Mouse (Mus musculus) heart, adult 2 months (tissue): ENCODE data around the gene Msln. TPM values are rescaled to one million over a fixed set of nuclear protein-coding genes. Genes with fewer than 3 reads are reported as not detected.

ENCODE experiments used
- DNase-seq, 2 experiments: peaks; one replicate each; pipeline ENCODE4 v3.0.0; 2021
- H3K27ac ChIP-seq: fragments of 200-600 bp; 2 replicates; pipeline ENCODE4 v1.8.1; 2022
- H3K27me3 ChIP-seq: fragments of 200-500 bp; 2 replicates; pipeline ENCODE4 v1.6.1; 2012; ENCODE audit warnings: mild to moderate bottlenecking, low read length, inconsistent platforms, mixed read lengths; ENCODE audit not compliant: control insufficient read depth, insufficient read depth
- H3K36me3 ChIP-seq: fragments of 200-500 bp; 2 replicates; pipeline ENCODE4 v1.6.1; 2012; ENCODE audit warnings: low read length, inconsistent platforms; ENCODE audit not compliant: control insufficient read depth, insufficient read depth
- H3K4me1 ChIP-seq: fragments of 200-500 bp; 2 replicates; pipeline ENCODE4 v1.6.1; 2011; ENCODE audit warnings: low read length; ENCODE audit not compliant: control insufficient read depth, insufficient read depth
- H3K4me3 ChIP-seq: fragments of 200-600 bp; 2 replicates; pipeline ENCODE4 v1.8.1; 2022
- H3K79me2 ChIP-seq: fragments of 200-500 bp; replicated peaks from 2 replicates; pipeline ENCODE4 v1.6.1; 2012; ENCODE audit warnings: mild to moderate bottlenecking, inconsistent platforms, low read length, moderate library complexity, mixed read lengths; ENCODE audit not compliant: control insufficient read depth, insufficient read depth
- H3K9ac ChIP-seq: fragments of 200-500 bp; 2 replicates; pipeline ENCODE4 v1.6.1; 2012; ENCODE audit warnings: low read depth, mild to moderate bottlenecking, control low read depth, inconsistent platforms, low read length, mixed read lengths
- CTCF ChIP-seq: fragments of 200-600 bp; IDR thresholded peaks from 2 replicates; pipeline ENCODE4 v1.8.1; 2022; ENCODE audit warnings: antibody characterized with exemption, mild to moderate bottlenecking, moderate library complexity
- EP300 ChIP-seq: fragments of 200-500 bp; IDR thresholded peaks from 2 replicates; pipeline ENCODE4 v1.6.1; 2011; ENCODE audit warnings: low read depth, low read length, control low read depth; ENCODE audit not compliant: insufficient read depth
- POLR2A ChIP-seq: fragments of 200-500 bp; IDR thresholded peaks from 2 replicates; pipeline ENCODE4 v1.6.1; 2011; ENCODE audit warnings: mild to moderate bottlenecking, low read depth, low read length, control low read depth; ENCODE audit not compliant: insufficient read depth
- WGBS: fragments of 180-500 bp; shearing (Covaris S2); methylation state at CpG from one replicate; pipeline ENCODE4 v1.1.7; 2018; 5-methylcytosine and 5-hydroxymethylcytosine counted together
- intact Hi-C: fragments of 180-260 bp; cut with DNase I; formaldehyde crosslinking; loops from one replicate; pipeline ENCODE4 v1.15.1; 2025
- polyA plus RNA-seq: library from polyadenylated mRNA; depleted of rRNA; stranded (reverse); fragments of >200 nt; gene quantifications from 2 replicates; pipeline ENCODE4 v1.2.3, GENCODE M21; 2012
- total RNA-seq, 2 experiments: library from RNA; stranded (reverse); gene quantifications; 2 replicates each; pipeline ENCODE4 v1.2.3; 2021

The Msln gene
- total and polyA plus RNA-seq, 3 experiments = 13.2 to 24.7 (median 16.6) TPM

DNA sequence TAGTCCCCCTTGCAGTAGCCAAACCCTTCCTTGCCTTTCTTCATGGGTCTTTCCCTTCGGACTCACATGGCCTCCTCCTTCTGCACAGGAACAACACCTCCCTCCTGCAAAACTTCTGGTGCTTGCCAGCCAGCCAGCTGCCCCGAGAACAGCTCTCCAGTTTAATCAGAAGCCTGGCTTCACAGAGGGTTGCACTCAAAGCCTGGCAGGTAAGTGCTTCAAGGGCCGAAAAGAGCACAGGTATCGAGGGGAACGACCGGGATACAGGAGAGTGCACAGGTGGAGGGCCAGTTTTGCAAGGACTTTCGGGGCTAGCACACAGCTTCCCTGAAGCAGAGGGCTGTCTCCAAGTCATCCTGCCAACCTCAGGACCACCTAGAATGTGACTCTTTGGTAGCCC, 15.3 kb downstream of the Msln start:
- Histone ChIP-seq H3K27me3 (no peaks in the 10 kb centered on the region), H3K4me1 (no peaks in the 10 kb centered on the region), H3K9ac (no peak overlapping the region), H3K79me2 (no peaks in the 10 kb centered on the region), H3K27ac (no peak overlapping the region), H3K36me3 (no peaks in the 10 kb centered on the region), H3K4me3 (no peak overlapping the region)
- WGBS = 66% methylated on average over 7 of the region's 7 CpGs
- no peak for DNase-seq
- TF ChIP-seq EP300 (no peak), CTCF (no peak), POLR2A (no peak)
- intact Hi-C loops = no loop called here

DNA sequence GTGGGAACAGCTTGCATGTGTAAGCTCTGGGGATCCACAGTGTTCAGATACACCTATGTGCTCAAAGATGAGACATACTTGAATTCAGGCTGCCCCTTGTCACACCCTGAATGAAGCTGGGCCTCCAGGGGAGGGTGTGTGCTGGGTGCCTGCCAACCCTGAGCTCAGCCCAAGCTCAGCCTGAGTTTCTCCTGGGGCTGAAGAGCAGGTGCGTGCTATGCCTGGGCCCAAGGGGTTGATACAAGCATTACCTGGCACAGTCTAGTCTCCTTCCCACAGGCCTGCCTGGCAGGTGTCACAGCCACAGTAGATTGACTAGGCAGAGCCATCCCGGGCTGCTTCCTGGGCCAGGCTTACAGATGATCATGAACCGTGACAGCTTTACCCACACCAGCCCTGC, 18.4 kb downstream of the Msln start, which contains the start of gene Mslnl:
Gene Mslnl, plus strand, starts transcription at position 298 of the 400 bp plus-strand sequence.
- Histone ChIP-seq H3K4me3 (no peak within 1 kb of the TSS), H3K27ac (no peak within 1 kb of the TSS), H3K27me3 (no peaks in the 10 kb centered on the region), H3K9ac (no peak within 1 kb of the TSS), H3K79me2 (no peaks in the 10 kb centered on the region), H3K4me1 (no peaks in the 10 kb centered on the region), H3K36me3 (no peaks in the 10 kb centered on the region)
- intact Hi-C loops = no loop called here
- DNase-seq = no peak
- no peak for TF ChIP-seq CTCF
- WGBS = 73% methylated on average over 3 of the region's 3 CpGs

DNA sequence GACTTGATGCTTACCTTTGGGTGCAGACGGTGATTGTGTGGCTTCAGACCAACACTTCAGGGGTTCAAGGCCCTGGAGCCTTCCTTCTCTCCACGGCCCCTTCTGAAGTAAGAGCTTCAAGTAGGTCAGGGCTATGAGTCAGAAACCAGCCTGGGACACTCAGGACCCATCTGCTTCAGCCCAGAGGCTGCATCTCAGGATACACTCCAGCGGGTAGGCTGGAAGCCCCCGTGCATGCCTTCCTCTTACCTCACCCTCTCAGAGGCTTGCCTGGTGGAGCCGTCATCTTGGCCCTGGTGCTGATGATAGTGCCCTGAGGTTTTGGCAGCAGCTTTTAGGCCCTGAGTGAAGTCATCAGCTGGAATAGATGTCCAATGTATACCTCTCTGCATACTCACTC, 18.9 kb downstream of the Msln start:
- Histone ChIP-seq H3K36me3 (no peaks in the 10 kb centered on the region), H3K27me3 (no peaks in the 10 kb centered on the region), H3K9ac (no peak overlapping the region), H3K27ac (no peak overlapping the region), H3K4me1 (no peaks in the 10 kb centered on the region), H3K4me3 (no peak overlapping the region), H3K79me2 (no peaks in the 10 kb centered on the region)
- intact Hi-C loops = no loop called here
- 87% methylated on average over 5 of the region's 5 CpGs for WGBS
- TF ChIP-seq EP300 (no peak), POLR2A (no peak)
- DNase-seq = no peak

DNA sequence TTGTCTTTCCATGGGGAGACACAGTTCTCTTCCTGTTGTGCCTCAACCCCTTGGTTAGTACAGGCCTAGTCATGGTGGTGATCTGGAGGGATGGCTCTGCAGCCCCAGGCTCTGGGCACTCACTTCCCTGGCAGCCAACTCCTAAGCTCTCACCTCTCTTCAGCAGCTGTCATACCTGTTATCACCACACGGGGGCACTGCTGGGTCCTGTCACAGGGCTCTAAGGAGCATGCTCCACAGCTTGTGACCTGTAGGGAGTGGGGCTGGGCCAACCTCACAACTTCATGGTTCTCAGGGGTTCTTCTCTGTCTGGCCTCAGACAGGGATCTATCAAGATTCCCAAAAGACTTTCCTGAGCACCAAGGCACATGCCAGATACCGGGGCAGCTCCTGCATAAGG, 22.1 kb downstream of the Msln start:
- no peak overlapping the region for H3K27ac ChIP-seq
- no peaks in the 10 kb centered on the region for H3K79me2 ChIP-seq
- intact Hi-C loops = loop anchor here (1.0 to 2.0 kb wide), 2 partner anchors 39 to 68 kb away; no protein-coding TSS in a partner anchor
- no peak overlapping the region for H3K4me3 ChIP-seq
- 26% methylated on average over 2 of the region's 2 CpGs for WGBS
- peaks cover 4% of the 10 kb centered on the region for H3K4me1 ChIP-seq
- TF ChIP-seq EP300 (no peak), CTCF (peak; percentile 98)
- peak; percentile 73 to 85 for DNase-seq
- no peak overlapping the region for H3K9ac ChIP-seq
- no peaks in the 10 kb centered on the region for H3K27me3 ChIP-seq
- H3K36me3 ChIP-seq = no peaks in the 10 kb centered on the region

DNA sequence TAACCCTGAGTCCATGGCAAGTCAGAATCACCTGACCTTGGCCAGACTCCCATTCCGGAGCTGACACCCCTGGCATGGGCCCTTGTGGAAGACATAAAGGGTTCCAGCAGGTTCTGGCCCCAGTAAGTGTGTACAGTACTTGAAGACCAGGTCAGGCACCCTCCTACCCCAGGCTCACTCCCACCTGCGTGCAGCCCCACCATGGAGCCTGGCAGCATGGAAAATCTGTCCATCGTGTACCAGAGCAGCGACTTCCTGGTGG, 26.2 kb downstream of the Msln start:
- Histone ChIP-seq H3K27ac (peak overlapping the region; percentile 72), H3K4me3 (peak overlapping the region; percentile 67), H3K36me3 (no peaks in the 10 kb centered on the region), H3K4me1 (peaks cover 4% of the 10 kb centered on the region), H3K9ac (peak overlapping the region; percentile 88), H3K79me2 (no peaks in the 10 kb centered on the region), H3K27me3 (no peaks in the 10 kb centered on the region)
- DNase-seq = no peak
- TF ChIP-seq EP300 = 0 out of 2 replicates have a peak, but pooled peaks have one; percentile 4
- no peak for TF ChIP-seq POLR2A
- intact Hi-C loops = no loop called here
- WGBS = 10% methylated on average over 4 of the region's 4 CpGs

DNA sequence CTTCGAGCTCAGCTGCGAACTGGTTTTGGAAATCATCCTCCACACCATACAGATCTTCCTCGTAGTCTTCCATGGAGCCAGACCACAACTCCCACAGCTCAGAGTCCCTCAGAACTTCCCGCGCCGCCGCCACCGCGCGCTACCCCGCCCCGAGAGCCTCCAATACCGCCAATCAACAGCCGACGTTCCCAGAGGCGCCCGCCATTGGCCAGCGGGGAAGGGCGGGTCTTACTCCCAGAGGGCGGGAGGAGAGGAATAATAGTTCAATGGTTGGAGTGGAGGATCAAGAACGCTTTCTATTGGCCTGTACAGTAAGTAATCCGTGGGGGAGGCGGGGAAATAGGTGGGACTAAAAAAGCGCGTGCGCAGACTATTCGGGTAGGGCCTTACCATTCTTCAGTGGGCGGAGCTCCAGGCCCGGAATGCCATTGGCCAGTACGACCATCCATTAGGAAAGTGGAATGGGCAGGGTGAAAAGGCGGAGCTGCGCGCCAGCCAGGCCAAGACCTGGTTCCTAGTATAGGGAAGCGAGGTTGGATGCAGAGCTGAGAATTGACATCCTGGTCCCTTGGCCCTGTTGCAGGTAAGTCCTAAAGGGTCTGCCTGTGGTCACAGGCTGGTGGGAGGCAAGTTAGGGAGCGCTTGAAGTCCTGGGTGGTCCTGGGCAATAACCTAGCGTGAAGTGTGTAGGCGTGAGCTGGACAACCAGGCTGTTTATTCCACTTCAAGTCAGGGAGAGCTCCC, 26.7 kb downstream of the Msln start, which contains the start of the genes Chtf18 and Rpusd1:
Gene Chtf18, minus strand, starts transcription at position 155 of the 744 bp plus-strand sequence.
Gene Rpusd1, plus strand, starts transcription at position 406 of the 744 bp plus-strand sequence.
- H3K27ac ChIP-seq = peak within 1 kb of the TSS; percentile 72
- H3K79me2 ChIP-seq = no peaks in the 10 kb centered on the region
- H3K9ac ChIP-seq = peak within 1 kb of the TSS; percentile 88
- H3K4me3 ChIP-seq = peak within 1 kb of the TSS; percentile 67
- intact Hi-C loops = no loop called here
- peak; percentile 98 to 99 for DNase-seq
- TF ChIP-seq CTCF (no peak), POLR2A (peak; percentile 93), EP300 (0 out of 2 replicates have a peak, but pooled peaks have one; percentile 6)
- peaks cover 4% of the 10 kb centered on the region for H3K4me1 ChIP-seq
- no peaks in the 10 kb centered on the region for H3K27me3 ChIP-seq
- no peaks in the 10 kb centered on the region for H3K36me3 ChIP-seq
- WGBS = under 1% methylated on average over 37 of the region's 37 CpGs
